Mouse (Mus musculus): ENCODE results near the gene Pllp.

Gene Pllp

DNA sequence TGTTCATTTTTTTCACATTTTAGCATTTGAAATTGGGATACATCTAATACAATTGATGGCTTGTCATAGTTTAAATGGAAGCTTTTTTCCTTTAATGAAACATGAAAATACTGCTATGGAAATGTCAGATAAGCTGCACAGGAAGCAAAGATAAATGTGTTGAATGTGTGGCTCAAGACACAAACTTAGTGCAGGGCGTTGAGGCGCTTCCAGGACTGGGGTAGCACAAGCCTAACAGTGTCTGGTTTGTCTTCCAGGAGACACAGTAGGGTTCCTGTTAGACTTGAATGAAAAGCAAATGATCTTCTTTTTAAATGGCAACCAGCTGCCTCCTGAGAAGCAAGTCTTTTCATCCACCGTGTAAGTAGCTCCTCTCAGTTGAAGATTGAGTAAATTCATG is 46.6 kb downstream of the Pllp start:
- no peak for DNase-seq (ENCODE audit: extremely low spot score)

GRCm38 (mm10) chr8:94646165-94646564 is 49.9 kb downstream of the Pllp start:
- no peak for DNase-seq (ENCODE audit: extremely low spot score)

GRCm38 (mm10) chr8:94645202-94645601 is 50.9 kb downstream of the Pllp start:
- no peak for DNase-seq (ENCODE audit: extremely low spot score)

DNA sequence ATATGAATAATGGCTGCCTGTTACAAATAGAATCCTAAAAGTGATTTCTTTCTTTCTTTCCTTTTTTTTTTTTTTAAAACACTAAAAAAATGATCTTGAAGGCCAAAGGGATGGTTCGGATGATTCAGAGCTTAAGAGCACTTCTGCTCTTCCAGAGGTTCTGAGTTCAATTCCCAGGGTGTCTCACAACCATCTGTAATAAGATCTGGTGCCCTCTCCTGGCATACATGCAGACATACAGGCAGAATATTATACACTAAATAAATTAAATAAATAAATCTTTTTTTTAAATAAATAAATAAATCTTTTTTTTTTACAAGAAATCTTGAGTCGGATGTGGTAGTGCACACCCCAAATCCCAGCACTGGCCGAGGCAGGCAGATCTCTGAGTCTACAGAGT is 54.1 kb downstream of the Pllp start:
- no peak for DNase-seq (ENCODE audit: extremely low spot score)

- DNase-seq (ENCODE audit: extremely low spot score) = no peak
Observed at GRCm38 (mm10) chr8:94641183-94641582, 54.9 kb downstream of the Pllp start.

GRCm38 (mm10) chr8:94634211-94634610 is 61.9 kb downstream of the Pllp start:
- DNase-seq (ENCODE audit: extremely low spot score) = no peak

- no peak for DNase-seq (ENCODE audit: extremely low spot score)
Observed at GRCm38 (mm10) chr8:94633564-94634194, 62.4 kb downstream of the Pllp start.
